ENCODE assay signal across 13 mouse cellular contexts in the genomic region with DNA sequence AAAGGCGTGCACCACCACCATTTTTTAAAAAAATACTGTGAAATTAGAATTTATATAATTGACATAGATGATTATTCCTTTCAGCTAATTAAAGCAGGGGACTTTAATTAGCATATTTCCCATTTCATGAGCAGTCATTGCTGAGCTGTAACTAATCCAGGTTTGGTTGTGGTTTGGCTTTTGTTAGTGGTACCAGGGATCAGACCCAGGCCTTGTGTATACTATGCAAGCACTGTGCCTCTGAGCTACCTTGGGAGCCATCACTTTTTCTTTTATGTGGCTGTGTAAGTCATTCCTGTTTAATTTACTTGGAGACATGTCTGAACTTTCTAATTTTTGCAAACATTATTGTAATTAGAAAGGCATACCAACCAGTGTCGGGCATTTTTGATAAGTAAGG. TPM values are rescaled to one million over a fixed set of nuclear protein-coding genes. Genes with fewer than 3 reads are reported as not detected.
DNase-seq lines count a peak whose midpoint lies in the region; ATAC-seq and TF ChIP-seq lines count a peak whose summit lies in the region.
"Had no signal": no experiment of that assay in that cellular context is flagged by ENCODE, and none has a peak within 500 bp of the region (broad histone marks: within the 10 kb centered on the region; RNA-seq: fewer than 3 reads in every experiment).

No protein-coding gene starts in this region.

- TF ChIP-seq CTCF in hindbrain, postnatal 0 days (IDR thresholded peaks at IDR 0.05; ENCODE audit: low read depth), result no peak

- no peak overlapping the region for H3K4me3 ChIP-seq in heart, embryonic 15.5 days
- H3K4me3 ChIP-seq in neural tube, embryonic 11.5 days (ENCODE audit: low read depth, low read length), result no peak overlapping the region
- H3K4me3 ChIP-seq in hindbrain, postnatal 0 days (ENCODE audit: low read length), result peak overlapping the region; percentile 60

- H3K27ac ChIP-seq in heart, embryonic 15.5 days, result no peak overlapping the region
- H3K27ac ChIP-seq in neural tube, embryonic 11.5 days (ENCODE audit: low read depth, low read length), result no peak overlapping the region
- H3K27ac ChIP-seq in hindbrain, postnatal 0 days, result peak overlapping the region; percentile 95
- H3K27ac ChIP-seq: lung, embryonic 15.5 days had no signal

- no peaks in the 10 kb centered on the region for H3K27me3 ChIP-seq in heart, embryonic 15.5 days
- H3K27me3 ChIP-seq in neural tube, embryonic 11.5 days (ENCODE audit: control insufficient read depth, insufficient read depth, low read length), result no peaks in the 10 kb centered on the region
- no peaks in the 10 kb centered on the region for H3K27me3 ChIP-seq in hindbrain, postnatal 0 days (ENCODE audit: insufficient read depth, low read length)
- H3K27me3 ChIP-seq: limb, embryonic 15.5 days; lung, embryonic 15.5 days had no signal

- no peaks in the 10 kb centered on the region for H3K9me3 ChIP-seq in heart, embryonic 15.5 days (replicated peaks)
- no peaks in the 10 kb centered on the region for H3K9me3 ChIP-seq in neural tube, embryonic 11.5 days (ENCODE audit: control insufficient read depth, low read length)
- no peaks in the 10 kb centered on the region for H3K9me3 ChIP-seq in hindbrain, postnatal 0 days (ENCODE audit: low read length)
- H3K9me3 ChIP-seq: limb, embryonic 15.5 days; lung, embryonic 15.5 days had no signal

- H3K9ac ChIP-seq in heart, embryonic 15.5 days, result no peak overlapping the region
- H3K9ac ChIP-seq in neural tube, embryonic 11.5 days (ENCODE audit: low read length), result no peak overlapping the region
- no peak overlapping the region; the same call in 1 of the 2 replicates for H3K9ac ChIP-seq in hindbrain, postnatal 0 days (replicated peaks; ENCODE audit: low read length)
- H3K9ac ChIP-seq: limb, embryonic 15.5 days had no signal

- H3K4me2 ChIP-seq in heart, embryonic 15.5 days, result peak overlapping the region; percentile 65
- peak overlapping the region; percentile 7; the same call in 1 of the 2 replicates for H3K4me2 ChIP-seq in neural tube, embryonic 11.5 days (ENCODE audit: low read depth)
- H3K4me2 ChIP-seq in hindbrain, postnatal 0 days (ENCODE audit: low read depth, low read length), result peak overlapping the region; percentile 58

- H3K36me3 ChIP-seq in heart, embryonic 15.5 days, result no peaks in the 10 kb centered on the region
- H3K36me3 ChIP-seq in neural tube, embryonic 11.5 days (ENCODE audit: control insufficient read depth, insufficient read depth, low read length), result no peaks in the 10 kb centered on the region
- H3K36me3 ChIP-seq in hindbrain, postnatal 0 days (ENCODE audit: insufficient read depth, low read length), result no peaks in the 10 kb centered on the region
- H3K36me3 ChIP-seq: limb, embryonic 15.5 days; lung, embryonic 15.5 days had no signal

- DNase-seq in heart, adult 9 months (ENCODE audit: low spot score in 2 of 2), result no peak
- no peak for DNase-seq in neural tube, embryonic 11.5 days (ENCODE audit: low spot score)
- no peak for DNase-seq in neural tube, embryonic 10.5 days (ENCODE audit: extremely low spot score, low spot score)
- DNase-seq in hindbrain, postnatal 0 days (ENCODE audit: low spot score), result no peak
- DNase-seq in retina, embryonic 14.5 days (ENCODE audit: low spot score), result no peak
- no peak for DNase-seq in embryo, embryonic 10 days (ENCODE audit: low spot score)
- DNase-seq in spleen, adult 12 weeks (ENCODE audit: low spot score), result no peak
- DNase-seq: spleen, adult 18-20 months; thymus, postnatal 4 days had no signal

- WGBS in heart, embryonic 15.5 days, result 89% methylated on average over 2 of the region's 2 CpGs
- 81% methylated on average over 2 of the region's 2 CpGs for WGBS in neural tube, embryonic 11.5 days
- whole genome bisulfite sequencing in hindbrain, postnatal 0 days, result 59% methylated on average over 2 of the region's 2 CpGs

- no peak for ATAC-seq in heart, embryonic 15.5 days (replicated peaks; ENCODE audit: insufficient number of reproducible peaks, insufficient read depth, low FRiP score, low read depth)
- ATAC-seq in neural tube, embryonic 11.5 days (ENCODE audit: insufficient read depth, low FRiP score, low TSS enrichment), result no peak
- ATAC-seq in hindbrain, postnatal 0 days, result no peak
- ATAC-seq: CD4-positive, CD25-positive, alpha-beta regulatory T cell, adult 4 months had no signal

- H3K4me1 ChIP-seq in heart, embryonic 15.5 days (replicated peaks), result peaks cover 52% of the 10 kb centered on the region
- peaks cover 17% of the 10 kb centered on the region for H3K4me1 ChIP-seq in neural tube, embryonic 11.5 days (ENCODE audit: control insufficient read depth, insufficient read depth, low read length)
- H3K4me1 ChIP-seq in hindbrain, postnatal 0 days (ENCODE audit: insufficient read depth, low read length), result peaks cover 29% of the 10 kb centered on the region

RNA-seq across cellular contexts. Expression of a gene that starts 24.6 kb away (rescaled TPM):
- polyA plus RNA-seq in heart, embryonic 15.5 days (2015; fragmentation: Nextera tagmentation; extraction: Ambion mirVana), result 11.2 and 11.4 TPM in 2 replicates
- 13.6 and 14.8 TPM in 2 replicates for polyA plus RNA-seq in neural tube, embryonic 11.5 days (2014; fragmentation: Nextera tagmentation; extraction: Ambion mirVana)
- total RNA-seq in hindbrain, postnatal 0 days (2014; rRNA removed), result 28.6 and 37.4 TPM in 2 replicates
- polyA plus RNA-seq in hindbrain, postnatal 0 days (2015; fragmentation: Nextera tagmentation; extraction: Ambion mirVana), result 18.6 and 19.3 TPM in 2 replicates

Comparison
In these comparisons a context has a peak if more than half of its experiments do, and no peak if none do; other contexts are left out.
1. H3K4me2 ChIP-seq: peak in every context shown above with its lines; median percentile 65 in heart, embryonic 15.5 days; 58 in hindbrain, postnatal 0 days; 7 in neural tube, embryonic 11.5 days.